Mouse (Mus musculus) liver, adult 10 weeks (tissue): ENCODE data around the gene Trim30a. TPM values are rescaled to one million over a fixed set of nuclear protein-coding genes. Genes with fewer than 3 reads are reported as not detected.

Experiments used
- polyA plus RNA-seq: library from polyadenylated mRNA; stranded (reverse); fragments of 350-450 nt; fragmentation: Illumina TruSeq; extraction: RNeasy Lipid Tissue Mini Kit (QIAGEN cat#74804); gene quantifications from one replicate; pipeline ENCODE4 v1.2.3, GENCODE M21; 2014; ENCODE audit warnings: low read depth, low replicate concordance

Trim30a gene
- 14.2 TPM for polyA plus RNA-seq

DNA sequence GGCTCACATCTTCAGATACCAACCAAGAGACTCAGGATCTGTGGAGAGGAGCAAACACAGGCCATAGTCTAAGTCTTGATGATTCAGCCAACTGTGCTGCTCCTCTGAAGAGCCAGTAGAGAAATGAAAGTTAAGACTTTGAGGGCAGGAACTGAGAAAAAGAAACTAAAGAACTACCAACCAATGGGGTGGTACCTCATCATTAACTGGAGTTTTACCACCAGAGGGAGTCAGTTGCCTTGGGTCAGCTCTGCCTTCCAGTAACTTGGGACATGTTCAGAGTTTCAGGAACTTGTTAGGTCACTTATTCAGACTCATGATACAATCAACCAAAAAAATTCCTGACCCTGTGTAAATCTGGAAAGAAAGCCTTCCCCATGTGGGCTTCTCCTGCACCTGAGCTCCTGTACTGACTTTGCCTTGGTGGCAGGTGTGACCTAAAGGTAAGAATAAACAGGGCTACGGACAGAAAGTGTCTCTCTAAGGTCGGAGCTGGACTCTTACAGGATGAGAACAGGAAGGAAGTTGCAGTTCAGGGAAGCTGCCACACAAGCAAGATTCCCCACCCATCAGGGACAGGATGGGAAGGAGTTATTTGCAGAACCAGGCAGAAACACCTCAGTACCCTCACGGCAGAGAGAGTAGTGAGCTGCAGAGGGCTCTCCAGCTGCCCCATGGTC lies at the start of gene Trim30a:
Gene Trim30a (minus strand): TSS at position 129 of the 680 bp plus-strand sequence.

DNA sequence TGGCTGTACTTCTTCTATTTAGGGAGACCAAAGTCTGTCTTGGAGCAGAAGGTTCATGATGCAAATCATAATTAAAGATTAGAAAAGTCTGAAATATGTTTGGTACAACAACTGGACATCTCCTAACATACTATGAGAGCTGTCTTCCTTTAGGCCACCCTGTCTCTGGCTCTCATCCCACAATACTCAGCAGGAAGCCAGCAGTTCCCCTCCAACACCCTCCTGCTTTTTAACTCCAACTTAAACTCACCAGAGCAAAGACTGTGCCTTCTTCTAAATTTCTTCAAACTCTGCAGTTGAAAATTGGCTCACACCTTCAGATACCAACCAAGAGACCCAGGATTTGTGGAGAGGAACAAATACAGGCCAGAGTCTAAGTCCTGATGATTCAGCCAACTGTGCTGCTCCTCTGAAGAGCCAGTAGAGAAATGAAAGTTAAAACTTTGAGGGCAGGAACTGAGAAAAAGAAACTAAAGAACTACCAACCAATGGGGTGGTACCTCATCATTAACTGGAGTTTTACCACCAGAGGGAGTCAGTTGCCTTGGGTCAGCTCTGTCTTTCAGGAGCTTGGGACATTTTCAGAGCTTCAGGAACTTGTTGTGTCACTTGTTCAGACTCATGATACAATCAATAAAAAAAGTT lies 42.5 kb upstream of the Trim30a start, which contains the start of gene Trim30d:
Gene Trim30d (minus strand): TSS at position 429 of the 645 bp plus-strand sequence.

DNA sequence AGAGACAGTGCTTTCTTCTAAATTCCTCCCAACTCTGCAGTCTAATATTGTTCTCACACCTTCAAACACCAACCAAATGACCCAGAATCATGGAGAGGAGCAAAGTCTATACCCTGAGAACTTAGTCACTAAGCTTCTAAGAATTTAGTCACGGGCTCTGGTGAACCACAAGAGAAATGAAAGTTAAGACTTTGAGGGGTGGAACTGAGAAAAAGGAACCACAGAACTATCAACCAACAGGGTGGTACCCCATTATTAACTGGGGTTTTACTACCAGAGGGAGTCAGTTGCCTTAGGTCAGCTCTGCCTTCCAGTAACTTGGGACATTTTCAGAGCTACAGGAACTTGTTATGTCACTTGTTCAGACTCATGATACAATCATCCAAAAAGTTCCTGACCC lies 64.3 kb downstream of the Trim30a start, which contains the start of gene Trim30c:
Gene Trim30c (minus strand): TSS at position 140 of the 400 bp plus-strand sequence.

GRCm38 (mm10) chr7:104369736-104370414 lies 95.1 kb downstream of the Trim30a start, which contains the start of gene Trim30b:
Gene Trim30b, minus strand, starts transcription at chr7:104369884.

Other genes with a start within 250 kb of the Trim30a start
- gene Trim6, start 246.4 kb downstream of the Trim30a start, polyA plus RNA-seq = 0.34 TPM
- gene Trim34a, start 220.7 kb downstream of the Trim30a start, polyA plus RNA-seq = 14.9 TPM
- 3.6 TPM for gene Trim5, start 177.1 kb downstream of the Trim30a start, polyA plus RNA-seq
- 16.4 TPM for gene Trim12a, start 149.7 kb downstream of the Trim30a start, polyA plus RNA-seq
- not detected for gene Trim34b, start 135.7 kb downstream of the Trim30a start, polyA plus RNA-seq
- 14.0 TPM for gene Trim12c, start 111.8 kb downstream of the Trim30a start, polyA plus RNA-seq
- 0.34 TPM for gene Trim30b, start 95.3 kb downstream of the Trim30a start, polyA plus RNA-seq
- gene Trim30c, start 64.4 kb downstream of the Trim30a start, polyA plus RNA-seq = 0.29 TPM
- 14.9 TPM for gene Trim30d, start 42.7 kb upstream of the Trim30a start, polyA plus RNA-seq
- not detected for gene Olfr651, start 84.9 kb upstream of the Trim30a start, polyA plus RNA-seq
- gene Olfr652, start 95.7 kb upstream of the Trim30a start, polyA plus RNA-seq = not detected
- not detected for gene Olfr653, start 112.1 kb upstream of the Trim30a start, polyA plus RNA-seq
- gene Olfr654, start 121.8 kb upstream of the Trim30a start, polyA plus RNA-seq = not detected
- not detected for gene Olfr655, start 136.6 kb upstream of the Trim30a start, polyA plus RNA-seq
- gene Olfr656, start 148.8 kb upstream of the Trim30a start, polyA plus RNA-seq = not detected
- gene Olfr657, start 159.6 kb upstream of the Trim30a start, polyA plus RNA-seq = not detected
- not detected for gene Olfr658, start 182.1 kb upstream of the Trim30a start, polyA plus RNA-seq
- not detected for gene Olfr659, start 201.6 kb upstream of the Trim30a start, polyA plus RNA-seq
- gene Olfr661, start 221.3 kb upstream of the Trim30a start, polyA plus RNA-seq = not detected